Mouse (Mus musculus) hindbrain, embryonic 12.5 days (tissue): ENCODE results near the gene Gpr83. TPM values are rescaled to one million over a fixed set of nuclear protein-coding genes. Genes with fewer than 3 reads are reported as not detected.
"Not testable (repeated sequence)": the region's sequence is repeated elsewhere in the genome, so short reads cannot be mapped to it uniquely, and the experiment has no call there.

Source experiments
- ATAC-seq: fragments of 200-750 bp; cut with Nextera tagmentation; 2 replicates; pipeline ENCODE4 v1.8.0; 2017; ENCODE audit warnings: moderate TSS enrichment; ENCODE audit not compliant: low FRiP score
- H3K27ac ChIP-seq: fragments of 300-500 bp; sonication (generic); 2 replicates; pipeline ENCODE4 v1.5.1; 2016; ENCODE audit warnings: mild to moderate bottlenecking
- H3K27me3 ChIP-seq: fragments of 300-500 bp; sonication (generic); 2 replicates; pipeline ENCODE4 v1.6.1; 2016; ENCODE audit warnings: mild to moderate bottlenecking
- H3K36me3 ChIP-seq: fragments of 300-500 bp; sonication (generic); 2 replicates; pipeline ENCODE4 v1.6.1; 2016; ENCODE audit warnings: mild to moderate bottlenecking
- H3K4me1 ChIP-seq: fragments of 300-500 bp; sonication (generic); 2 replicates; pipeline ENCODE4 v1.6.1; 2016
- H3K4me2 ChIP-seq: fragments of 300-500 bp; sonication (generic); replicated peaks from 2 replicates; pipeline ENCODE4 v1.6.1; 2016; ENCODE audit warnings: mild to moderate bottlenecking
- H3K4me3 ChIP-seq: fragments of 300-500 bp; sonication (generic); 2 replicates; pipeline ENCODE4 v1.5.1; 2016; ENCODE audit warnings: mild to moderate bottlenecking
- H3K9ac ChIP-seq: fragments of 300-500 bp; sonication (generic); 2 replicates; pipeline ENCODE4 v1.6.1; 2016; ENCODE audit warnings: mild to moderate bottlenecking, moderate library complexity
- H3K9me3 ChIP-seq: fragments of 300-500 bp; sonication (generic); replicated peaks from 2 replicates; pipeline ENCODE4 v1.6.1; 2016; ENCODE audit warnings: mild to moderate bottlenecking
- WGBS: fragments of 180-500 bp; shearing (Covaris S2); methylation state at CpG from one replicate; pipeline ENCODE4 v1.1.7; 2016; 5-methylcytosine and 5-hydroxymethylcytosine counted together
- polyA plus RNA-seq: library from polyadenylated mRNA; unstranded; fragments of >200 nt; fragmentation: Nextera tagmentation; extraction: Ambion mirVana; gene quantifications from 2 replicates; pipeline ENCODE4 v1.2.1, GENCODE M21; 2016

Gene Gpr83
- polyA plus RNA-seq, 1 experiment from 2014 or later = 1.7 TPM

GRCm38 (mm10) chr9:14872181-14872930 lies 12.3 kb downstream of the Gpr83 start:
- no peaks in the 10 kb centered on the region for H3K9me3 ChIP-seq
- H3K4me1 ChIP-seq = peaks cover 16% of the 10 kb centered on the region
- ATAC-seq = peak; percentile 90
- no peaks in the 10 kb centered on the region for H3K27me3 ChIP-seq
- H3K4me2 ChIP-seq = peak overlapping the region; percentile 3
- H3K27ac ChIP-seq = peak overlapping the region; percentile 50
- WGBS = 25% methylated on average over 17 of the region's 17 CpGs
- no peak overlapping the region for H3K9ac ChIP-seq
- no peaks in the 10 kb centered on the region for H3K36me3 ChIP-seq
- no peak overlapping the region for H3K4me3 ChIP-seq

DNA sequence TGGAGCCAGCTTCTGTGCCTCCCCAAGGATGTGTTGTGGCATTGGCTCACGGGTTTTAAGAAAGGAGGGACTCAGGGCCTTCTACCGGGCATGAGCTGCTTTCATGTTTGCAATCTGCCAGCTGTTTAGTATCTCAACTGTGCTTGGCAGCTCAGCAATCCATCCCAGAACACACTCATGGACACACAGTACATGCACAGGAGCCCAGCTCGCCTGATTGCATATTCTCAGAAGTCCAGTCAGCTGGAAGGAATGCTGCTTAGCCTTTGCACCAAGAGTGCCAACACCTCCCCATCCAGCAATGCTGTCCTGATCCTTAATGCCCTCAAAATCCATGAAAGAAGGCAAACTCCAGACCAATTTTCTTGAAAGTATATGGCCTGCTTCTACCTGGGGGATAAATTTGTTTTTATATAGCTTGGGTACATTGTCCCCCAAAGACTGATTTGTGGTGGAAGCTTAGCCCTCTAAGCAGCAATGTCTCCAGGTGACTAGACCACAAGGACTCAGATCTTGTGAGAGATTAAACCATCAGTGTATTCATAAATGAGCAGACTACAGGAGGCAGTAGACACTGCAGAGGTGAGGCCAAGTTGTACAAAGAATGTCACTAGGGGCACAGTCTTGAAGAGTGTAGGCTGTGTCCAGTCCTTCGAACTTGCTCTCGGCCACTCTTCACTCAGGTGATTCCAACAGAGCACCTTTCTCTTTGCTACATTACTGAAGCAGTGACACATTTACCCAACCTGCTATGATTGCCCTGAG lies 15.9 kb downstream of the Gpr83 start:
- Histone ChIP-seq H3K4me1 (peaks cover 16% of the 10 kb centered on the region), H3K4me3 (no peak overlapping the region), H3K27ac (no peak overlapping the region), H3K36me3 (no peaks in the 10 kb centered on the region), H3K27me3 (no peaks in the 10 kb centered on the region), H3K9me3 (no peaks in the 10 kb centered on the region), H3K9ac (no peak overlapping the region), H3K4me2 (no peak overlapping the region)
- ATAC-seq = no peak
- 80% methylated on average over 5 of the region's 5 CpGs for WGBS

- H3K4me3 ChIP-seq, H3K27me3 ChIP-seq, H3K9me3 ChIP-seq, H3K9ac ChIP-seq, H3K4me2 ChIP-seq, H3K27ac ChIP-seq, ATAC-seq, H3K36me3 ChIP-seq: not testable (repeated sequence)
- peaks cover 16% of the 10 kb centered on the region for H3K4me1 ChIP-seq
- 33% methylated on average over 8 of the region's 8 CpGs for WGBS
These were observed 16.6 kb downstream of the Gpr83 start for GRCm38 (mm10) chr9:14876566-14876965.

DNA sequence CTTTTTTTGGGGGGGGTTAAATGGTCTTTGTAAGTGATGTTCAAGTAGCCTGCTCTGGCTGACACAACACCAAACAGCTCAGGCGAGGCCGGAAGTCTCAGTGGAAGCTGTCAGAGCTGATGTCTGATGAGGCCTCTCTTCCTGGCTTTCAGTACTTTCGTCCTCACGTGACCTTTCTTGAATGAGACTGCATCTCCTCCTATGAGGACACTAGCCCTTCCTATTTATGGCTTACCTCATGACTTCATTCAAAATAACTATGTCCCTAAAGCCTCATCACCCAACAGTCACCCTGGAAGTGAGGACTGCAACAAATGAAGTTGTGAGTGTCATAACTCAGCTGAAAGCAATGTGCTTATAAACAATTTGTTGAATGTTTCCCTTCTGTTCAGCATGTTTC lies 24.6 kb downstream of the Gpr83 start:
- H3K4me1 ChIP-seq = no peaks in the 10 kb centered on the region
- H3K4me2 ChIP-seq = no peak overlapping the region
- H3K36me3 ChIP-seq = no peaks in the 10 kb centered on the region
- H3K27ac ChIP-seq = no peak overlapping the region
- H3K27me3 ChIP-seq = no peaks in the 10 kb centered on the region
- ATAC-seq = no peak
- WGBS = 72% methylated on average over 4 of the region's 4 CpGs
- no peak overlapping the region for H3K9ac ChIP-seq
- no peaks in the 10 kb centered on the region for H3K9me3 ChIP-seq
- no peak overlapping the region for H3K4me3 ChIP-seq

GRCm38 (mm10) chr9:14885151-14885550 lies 25.1 kb downstream of the Gpr83 start:
- H3K27ac ChIP-seq = no peak overlapping the region
- H3K27me3 ChIP-seq = no peaks in the 10 kb centered on the region
- no peaks in the 10 kb centered on the region for H3K4me1 ChIP-seq
- no peak overlapping the region for H3K9ac ChIP-seq
- no peak overlapping the region for H3K4me3 ChIP-seq
- no peak for ATAC-seq
- H3K4me2 ChIP-seq = no peak overlapping the region
- no peaks in the 10 kb centered on the region for H3K36me3 ChIP-seq
- no peaks in the 10 kb centered on the region for H3K9me3 ChIP-seq

GRCm38 (mm10) chr9:14885954-14886353 lies 25.9 kb downstream of the Gpr83 start:
- Histone ChIP-seq H3K27ac (no peak overlapping the region), H3K27me3 (no peaks in the 10 kb centered on the region), H3K9me3 (no peaks in the 10 kb centered on the region), H3K4me2 (no peak overlapping the region), H3K4me1 (peaks cover 5% of the 10 kb centered on the region), H3K4me3 (no peak overlapping the region), H3K9ac (no peak overlapping the region), H3K36me3 (no peaks in the 10 kb centered on the region)
- WGBS = 92% methylated on average over 1 of the region's 1 CpGs
- ATAC-seq = no peak

DNA sequence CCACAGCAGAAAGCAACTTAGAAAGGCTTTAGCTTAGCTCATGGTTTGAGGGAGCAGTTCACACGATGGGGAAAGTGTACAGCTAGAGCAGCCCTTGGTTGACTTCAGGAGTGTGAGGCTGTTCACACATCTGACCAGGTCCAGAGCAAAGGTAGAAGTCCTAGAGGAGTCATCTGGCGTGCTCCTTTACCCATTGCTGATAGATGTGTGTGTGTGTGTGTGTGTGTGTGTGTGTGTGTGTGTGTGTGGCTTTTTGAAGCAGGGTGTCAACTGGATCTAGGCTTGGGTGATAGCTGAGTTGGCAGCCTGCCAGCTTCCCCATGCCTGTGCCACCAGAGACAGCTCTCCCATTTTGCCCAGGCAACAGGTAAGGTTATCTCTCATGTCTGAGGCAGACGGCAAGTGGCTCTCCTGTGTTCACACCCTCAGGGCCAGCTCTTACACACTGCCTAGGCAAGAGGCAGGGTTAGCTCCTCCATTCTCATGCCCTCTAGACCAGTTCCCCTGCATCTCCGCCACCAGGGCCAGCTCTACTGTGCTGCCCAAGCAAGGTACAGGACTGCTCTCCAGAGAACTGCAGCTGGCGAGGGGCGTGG lies 27.9 kb downstream of the Gpr83 start:
- Histone ChIP-seq H3K4me2 (no peak overlapping the region), H3K9ac (no peak overlapping the region), H3K4me1 (peaks cover 7% of the 10 kb centered on the region), H3K27ac (no peak overlapping the region), H3K4me3 (no peak overlapping the region), H3K9me3 (no peaks in the 10 kb centered on the region), H3K27me3 (no peaks in the 10 kb centered on the region), H3K36me3 (no peaks in the 10 kb centered on the region)
- no peak for ATAC-seq
- WGBS = 86% methylated on average over 6 of the region's 6 CpGs

DNA sequence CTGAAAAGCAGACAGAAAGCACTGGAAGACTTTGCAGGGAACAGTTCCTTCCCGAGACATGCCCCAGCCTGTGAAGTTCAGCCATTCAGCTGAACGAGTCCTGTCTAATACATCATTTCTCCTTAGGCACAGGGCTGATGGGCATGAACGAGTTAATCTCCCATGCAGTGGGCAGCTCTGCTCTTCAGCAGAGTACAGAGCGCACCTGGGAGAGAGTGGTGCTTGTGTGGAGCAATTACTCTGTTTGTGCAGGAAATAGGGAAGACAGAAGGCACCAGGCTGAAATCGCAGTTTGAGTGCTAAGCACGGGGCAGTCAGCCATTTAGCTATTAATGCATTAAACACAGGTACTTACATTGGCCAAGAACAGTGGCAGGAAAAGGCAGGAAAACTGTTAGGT lies 28.7 kb downstream of the Gpr83 start:
- H3K4me1 ChIP-seq = peaks cover 7% of the 10 kb centered on the region
- H3K27ac ChIP-seq = no peak overlapping the region
- H3K9ac ChIP-seq = no peak overlapping the region
- no peak for ATAC-seq
- H3K4me3 ChIP-seq = no peak overlapping the region
- no peak overlapping the region for H3K4me2 ChIP-seq
- H3K27me3 ChIP-seq = no peaks in the 10 kb centered on the region
- no peaks in the 10 kb centered on the region for H3K9me3 ChIP-seq
- WGBS = 73% methylated on average over 6 of the region's 6 CpGs
- H3K36me3 ChIP-seq = no peaks in the 10 kb centered on the region

GRCm38 (mm10) chr9:14890699-14891098 lies 30.7 kb downstream of the Gpr83 start:
- Histone ChIP-seq H3K9ac (no peak overlapping the region), H3K27ac (no peak overlapping the region), H3K4me1 (peaks cover 7% of the 10 kb centered on the region), H3K36me3 (no peaks in the 10 kb centered on the region), H3K27me3 (no peaks in the 10 kb centered on the region), H3K4me3 (no peak overlapping the region), H3K9me3 (no peaks in the 10 kb centered on the region), H3K4me2 (no peak overlapping the region)
- peak; percentile 60 for ATAC-seq
- WGBS = 58% methylated on average over 3 of the region's 3 CpGs

GRCm38 (mm10) chr9:14891891-14892290 lies 31.9 kb downstream of the Gpr83 start:
- Histone ChIP-seq H3K27ac (no peak overlapping the region), H3K4me3 (no peak overlapping the region), H3K36me3 (no peaks in the 10 kb centered on the region), H3K27me3 (no peaks in the 10 kb centered on the region), H3K4me2 (no peak overlapping the region), H3K9ac (no peak overlapping the region), H3K4me1 (peaks cover 7% of the 10 kb centered on the region), H3K9me3 (no peaks in the 10 kb centered on the region)
- no peak for ATAC-seq
- WGBS = 76% methylated on average over 5 of the region's 5 CpGs

GRCm38 (mm10) chr9:14893388-14893787 lies 33.4 kb downstream of the Gpr83 start:
- WGBS = 80% methylated on average over 9 of the region's 9 CpGs
- Histone ChIP-seq H3K9me3 (no peaks in the 10 kb centered on the region), H3K27me3 (no peaks in the 10 kb centered on the region), H3K36me3 (no peaks in the 10 kb centered on the region), H3K4me1 (peaks cover 7% of the 10 kb centered on the region), H3K27ac (no peak overlapping the region), H3K4me2 (no peak overlapping the region), H3K4me3 (no peak overlapping the region), H3K9ac (no peak overlapping the region)
- ATAC-seq = no peak

- Histone ChIP-seq H3K9me3 (no peaks in the 10 kb centered on the region), H3K4me3 (no peak overlapping the region), H3K4me2 (no peak overlapping the region), H3K4me1 (peaks cover 7% of the 10 kb centered on the region), H3K9ac (no peak overlapping the region), H3K27ac (no peak overlapping the region), H3K27me3 (no peaks in the 10 kb centered on the region), H3K36me3 (no peaks in the 10 kb centered on the region)
- no peak for ATAC-seq
- 88% methylated on average over 3 of the region's 3 CpGs for WGBS
These were observed 34.6 kb downstream of the Gpr83 start for GRCm38 (mm10) chr9:14894628-14895027.
